Mouse (Mus musculus): ENCODE data around the gene Rasgrf1. TPM values are rescaled to one million over a fixed set of nuclear protein-coding genes. Genes with fewer than 3 reads are reported as not detected.
"Not testable (repeated sequence)": the region's sequence is repeated elsewhere in the genome, so short reads cannot be mapped to it uniquely, and the experiment has no call there.

Gene Rasgrf1
- polyA plus RNA-seq, 1 experiment: 0.22 TPM

GRCm38 (mm10) chr9:90035168-90035567 lies 125.5 kb downstream of the Rasgrf1 start:
- no peak overlapping the region for H3K27ac ChIP-seq (ENCODE audit: control insufficient read depth, insufficient read depth, low read length)
- WGBS: 93% methylated on average over 2 of the region's 2 CpGs
- DNase-seq: no peak

GRCm38 (mm10) chr9:90035794-90036193 lies 126.1 kb downstream of the Rasgrf1 start:
- no peak overlapping the region for H3K27ac ChIP-seq (ENCODE audit: control insufficient read depth, insufficient read depth, low read length)

More at GRCm38 (mm10) chr9:90035168-90035567, 125.5 kb downstream of the Rasgrf1 start:
- no peaks in the 10 kb centered on the region for H3K4me1 ChIP-seq (replicated peaks; ENCODE audit: control insufficient read depth, insufficient read depth, low read length)
- no peak for TF ChIP-seq CTCF (IDR thresholded peaks at IDR 0.05; ENCODE audit: borderline replicate concordance, control insufficient read depth, extremely low read depth, insufficient read depth, low read length, poor library complexity)
- TF ChIP-seq POLR2A (IDR thresholded peaks at IDR 0.05; ENCODE audit: control insufficient read depth, extremely low read depth, insufficient read depth, low read length, poor library complexity): no peak
- no peaks in the 10 kb centered on the region for H3K36me3 ChIP-seq (ENCODE audit: control insufficient read depth, insufficient read depth, low read length)
- H3K27me3 ChIP-seq (ENCODE audit: control insufficient read depth, insufficient read depth, low read length): no peaks in the 10 kb centered on the region
- no peak overlapping the region for H3K4me3 ChIP-seq (ENCODE audit: control insufficient read depth, insufficient read depth, low read length)

DNA sequence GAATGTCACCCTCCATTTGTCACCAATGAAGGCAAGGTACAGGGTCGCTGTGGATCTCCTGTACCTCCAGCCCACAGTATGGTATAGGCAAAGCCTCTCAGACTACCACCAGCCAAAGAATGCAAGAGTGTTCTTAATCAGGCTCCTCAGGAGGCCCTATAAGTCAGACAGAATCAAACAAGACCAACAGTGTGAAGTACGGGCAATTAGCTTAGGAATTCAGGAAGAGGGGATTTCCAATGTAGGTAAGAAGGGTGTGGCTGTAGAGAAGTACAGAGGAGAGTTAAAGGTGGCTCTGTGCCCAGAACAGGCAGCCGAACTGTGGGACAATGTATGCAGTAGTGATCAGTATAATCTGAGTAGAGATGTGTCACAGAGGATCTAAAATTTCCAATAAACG lies 126.6 kb downstream of the Rasgrf1 start:
- no peak for DNase-seq
- WGBS: 89% methylated on average over 4 of the region's 4 CpGs
- TF ChIP-seq CTCF (IDR thresholded peaks at IDR 0.05; ENCODE audit: borderline replicate concordance, control insufficient read depth, extremely low read depth, insufficient read depth, low read length, poor library complexity) (no peak), POLR2A (IDR thresholded peaks at IDR 0.05; ENCODE audit: control insufficient read depth, extremely low read depth, insufficient read depth, low read length, poor library complexity) (no peak)
- Histone ChIP-seq H3K36me3 (ENCODE audit: control insufficient read depth, insufficient read depth, low read length) (no peaks in the 10 kb centered on the region), H3K4me1 (replicated peaks; ENCODE audit: control insufficient read depth, insufficient read depth, low read length) (no peaks in the 10 kb centered on the region), H3K4me3 (ENCODE audit: control insufficient read depth, insufficient read depth, low read length) (no peak overlapping the region), H3K27me3 (ENCODE audit: control insufficient read depth, insufficient read depth, low read length) (no peaks in the 10 kb centered on the region), H3K27ac (ENCODE audit: control insufficient read depth, insufficient read depth, low read length) (no peak overlapping the region)

More at GRCm38 (mm10) chr9:90035794-90036193, 126.1 kb downstream of the Rasgrf1 start:
- DNase-seq: no peak
- TF ChIP-seq CTCF (IDR thresholded peaks at IDR 0.05; ENCODE audit: borderline replicate concordance, control insufficient read depth, extremely low read depth, insufficient read depth, low read length, poor library complexity) (no peak), POLR2A (IDR thresholded peaks at IDR 0.05; ENCODE audit: control insufficient read depth, extremely low read depth, insufficient read depth, low read length, poor library complexity) (no peak)
- Histone ChIP-seq H3K4me1 (replicated peaks; ENCODE audit: control insufficient read depth, insufficient read depth, low read length) (no peaks in the 10 kb centered on the region), H3K27me3 (ENCODE audit: control insufficient read depth, insufficient read depth, low read length) (no peaks in the 10 kb centered on the region), H3K4me3 (ENCODE audit: control insufficient read depth, insufficient read depth, low read length) (no peak overlapping the region), H3K36me3 (ENCODE audit: control insufficient read depth, insufficient read depth, low read length) (no peaks in the 10 kb centered on the region)
- WGBS: 77% methylated on average over 3 of the region's 3 CpGs

DNA sequence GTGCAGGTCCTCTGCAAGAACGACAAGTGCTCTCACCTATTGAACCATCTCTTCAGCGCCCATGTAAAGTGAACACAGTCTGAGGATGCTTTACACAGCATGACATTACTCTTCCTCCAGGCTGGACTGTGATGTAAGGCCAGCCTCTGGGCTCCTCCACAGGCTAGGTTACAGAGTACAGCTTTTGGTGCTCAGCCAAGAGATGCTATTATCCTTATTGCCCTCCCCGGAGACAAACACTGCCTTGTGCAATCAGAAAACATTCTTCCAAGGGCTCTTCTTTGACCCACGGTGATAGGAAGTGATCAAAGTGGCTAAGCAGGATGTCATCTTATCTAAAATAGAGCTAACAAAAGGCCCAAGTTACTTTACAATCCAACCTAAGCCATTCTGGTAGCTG lies 128.8 kb downstream of the Rasgrf1 start:
- Histone ChIP-seq H3K27me3 (ENCODE audit: control insufficient read depth, insufficient read depth, low read length) (no peaks in the 10 kb centered on the region), H3K36me3 (ENCODE audit: control insufficient read depth, insufficient read depth, low read length) (no peaks in the 10 kb centered on the region), H3K4me1 (replicated peaks; ENCODE audit: control insufficient read depth, insufficient read depth, low read length) (no peaks in the 10 kb centered on the region), H3K4me3 (ENCODE audit: control insufficient read depth, insufficient read depth, low read length) (no peak overlapping the region), H3K27ac (ENCODE audit: control insufficient read depth, insufficient read depth, low read length) (no peak overlapping the region)
- DNase-seq: no peak
- TF ChIP-seq POLR2A (IDR thresholded peaks at IDR 0.05; ENCODE audit: control insufficient read depth, extremely low read depth, insufficient read depth, low read length, poor library complexity) (no peak), CTCF (IDR thresholded peaks at IDR 0.05; ENCODE audit: borderline replicate concordance, control insufficient read depth, extremely low read depth, insufficient read depth, low read length, poor library complexity) (no peak)
- WGBS: 84% methylated on average over 4 of the region's 4 CpGs

DNA sequence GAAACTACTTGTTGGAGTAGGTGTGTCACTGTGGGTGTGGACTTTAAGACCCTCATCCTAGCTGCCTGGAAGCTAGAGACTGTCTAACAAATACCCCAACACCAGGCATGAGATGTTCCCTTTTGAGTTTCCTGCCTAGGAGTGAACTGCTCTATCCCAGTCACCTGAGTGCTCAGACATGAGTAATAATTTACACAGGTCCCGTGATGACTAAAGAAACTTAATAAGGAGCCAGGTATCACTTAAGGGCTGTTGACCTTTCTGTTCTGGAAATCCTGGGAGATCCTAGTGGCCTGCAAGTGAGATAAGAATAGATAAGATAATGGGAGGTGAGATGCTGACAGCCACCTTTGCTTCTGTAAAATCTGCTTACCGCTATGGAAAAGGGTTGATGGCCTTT lies 131.2 kb downstream of the Rasgrf1 start:
- no peaks in the 10 kb centered on the region for H3K4me1 ChIP-seq (replicated peaks; ENCODE audit: control insufficient read depth, insufficient read depth, low read length)
- no peak overlapping the region for H3K4me3 ChIP-seq (ENCODE audit: control insufficient read depth, insufficient read depth, low read length)
- H3K36me3 ChIP-seq (ENCODE audit: control insufficient read depth, insufficient read depth, low read length): no peaks in the 10 kb centered on the region
- WGBS: 87% methylated on average over 2 of the region's 2 CpGs
- no peaks in the 10 kb centered on the region for H3K27me3 ChIP-seq (ENCODE audit: control insufficient read depth, insufficient read depth, low read length)
- no peak for TF ChIP-seq CTCF (IDR thresholded peaks at IDR 0.05; ENCODE audit: borderline replicate concordance, control insufficient read depth, extremely low read depth, insufficient read depth, low read length, poor library complexity)
- no peak for TF ChIP-seq POLR2A (IDR thresholded peaks at IDR 0.05; ENCODE audit: control insufficient read depth, extremely low read depth, insufficient read depth, low read length, poor library complexity)
- DNase-seq: no peak
- H3K27ac ChIP-seq (ENCODE audit: control insufficient read depth, insufficient read depth, low read length): no peak overlapping the region

DNA sequence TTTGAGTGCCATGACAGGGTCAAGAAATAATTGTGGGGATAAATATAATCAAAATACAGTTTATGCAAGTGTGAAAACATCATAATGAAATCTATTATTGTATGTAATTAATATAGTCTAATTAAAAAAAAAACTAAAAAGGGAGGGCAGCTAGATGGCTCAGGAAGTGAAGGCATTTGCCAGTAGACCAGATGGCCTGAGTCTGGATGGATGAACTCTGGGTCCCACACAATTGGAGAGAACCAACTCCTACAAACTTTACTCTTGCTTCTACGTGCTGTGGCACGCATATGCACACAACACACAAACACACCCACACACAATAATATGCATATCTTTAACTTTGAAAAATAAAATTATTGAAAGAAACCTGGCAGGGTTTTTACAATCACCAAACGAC lies 131.8 kb downstream of the Rasgrf1 start:
- Histone ChIP-seq H3K4me1 (replicated peaks; ENCODE audit: control insufficient read depth, insufficient read depth, low read length) (no peaks in the 10 kb centered on the region), H3K27ac (ENCODE audit: control insufficient read depth, insufficient read depth, low read length) (no peak overlapping the region), H3K4me3 (ENCODE audit: control insufficient read depth, insufficient read depth, low read length) (no peak overlapping the region), H3K36me3 (ENCODE audit: control insufficient read depth, insufficient read depth, low read length) (no peaks in the 10 kb centered on the region), H3K27me3 (ENCODE audit: control insufficient read depth, insufficient read depth, low read length) (no peaks in the 10 kb centered on the region)
- 96% methylated on average over 3 of the region's 3 CpGs for WGBS
- no peak for DNase-seq
- no peak for TF ChIP-seq POLR2A (IDR thresholded peaks at IDR 0.05; ENCODE audit: control insufficient read depth, extremely low read depth, insufficient read depth, low read length, poor library complexity)
- TF ChIP-seq CTCF (IDR thresholded peaks at IDR 0.05; ENCODE audit: borderline replicate concordance, control insufficient read depth, extremely low read depth, insufficient read depth, low read length, poor library complexity): no peak

GRCm38 (mm10) chr9:90042906-90043305 lies 133.2 kb downstream of the Rasgrf1 start:
- not testable (repeated sequence) for H3K36me3 ChIP-seq (ENCODE audit: control insufficient read depth, insufficient read depth, low read length); H3K4me1 ChIP-seq (replicated peaks; ENCODE audit: control insufficient read depth, insufficient read depth, low read length); H3K27ac ChIP-seq (ENCODE audit: control insufficient read depth, insufficient read depth, low read length); H3K27me3 ChIP-seq (ENCODE audit: control insufficient read depth, insufficient read depth, low read length); H3K4me3 ChIP-seq (ENCODE audit: control insufficient read depth, insufficient read depth, low read length); DNase-seq
- 84% methylated on average over 8 of the region's 8 CpGs for WGBS

Data from thymus, adult 2 months (tissue).